Mouse (Mus musculus) CD4-positive, CD25-positive, alpha-beta regulatory T cell, adult 2 months (primary cell): ENCODE measurements around the gene Nhsl1.
"Not testable (repeated sequence)": the region's sequence is repeated elsewhere in the genome, so short reads cannot be mapped to it uniquely, and the experiment has no call there.

Source experiments
- DNase-seq: peaks from one replicate; pipeline ENCODE4 v3.0.0-alpha.2; 2012; ENCODE audit warnings: low read depth, low spot score

Gene Nhsl1

GRCm38 (mm10) chr10:18532293-18532692, 213.5 kb downstream of the Nhsl1 start:
- DNase-seq, result no peak

- no peak for DNase-seq
Measured at GRCm38 (mm10) chr10:18536889-18537288, 218.1 kb downstream of the Nhsl1 start.

- DNase-seq, result no peak
Measured at GRCm38 (mm10) chr10:18545309-18545708, 226.5 kb downstream of the Nhsl1 start.

GRCm38 (mm10) chr10:18545813-18546235, 227.0 kb downstream of the Nhsl1 start, which contains the start of gene Hebp2:
Gene Hebp2 (minus strand): TSS chr10:18546076.
- DNase-seq, result peak; percentile 34

GRCm38 (mm10) chr10:18547381-18547780, 228.6 kb downstream of the Nhsl1 start:
- no peak for DNase-seq

- no peak for DNase-seq
Measured at GRCm38 (mm10) chr10:18549321-18550216, 230.8 kb downstream of the Nhsl1 start.

GRCm38 (mm10) chr10:18559076-18559475, 240.3 kb downstream of the Nhsl1 start:
- DNase-seq, result not testable (repeated sequence)

GRCm38 (mm10) chr10:18561445-18561844, 242.7 kb downstream of the Nhsl1 start:
- DNase-seq, result no peak

- DNase-seq, result peak; percentile 55
Measured at GRCm38 (mm10) chr10:18562940-18563339, 244.2 kb downstream of the Nhsl1 start.

GRCm38 (mm10) chr10:18572581-18572980, 253.8 kb downstream of the Nhsl1 start:
- DNase-seq, result peak; percentile 33
